Mouse (Mus musculus) hindbrain, embryonic 12.5 days (tissue): Measurements from ENCODE around the gene Mxi1. TPM values are rescaled to one million over a fixed set of nuclear protein-coding genes. Genes with fewer than 3 reads are reported as not detected.
A peak's percentile ranks its signal among the peaks of the same experiment; 100 is the strongest.

Source experiments
- ATAC-seq: fragments of 200-750 bp; cut with Nextera tagmentation; 2 replicates; pipeline ENCODE4 v1.8.0; 2017; ENCODE audit warnings: moderate TSS enrichment; ENCODE audit not compliant: low FRiP score
- H3K27ac ChIP-seq: fragments of 300-500 bp; sonication (generic); 2 replicates; pipeline ENCODE4 v1.5.1; 2016; ENCODE audit warnings: mild to moderate bottlenecking
- H3K27me3 ChIP-seq: fragments of 300-500 bp; sonication (generic); 2 replicates; pipeline ENCODE4 v1.6.1; 2016; ENCODE audit warnings: mild to moderate bottlenecking
- H3K36me3 ChIP-seq: fragments of 300-500 bp; sonication (generic); 2 replicates; pipeline ENCODE4 v1.6.1; 2016; ENCODE audit warnings: mild to moderate bottlenecking
- H3K4me1 ChIP-seq: fragments of 300-500 bp; sonication (generic); 2 replicates; pipeline ENCODE4 v1.6.1; 2016
- H3K4me2 ChIP-seq: fragments of 300-500 bp; sonication (generic); replicated peaks from 2 replicates; pipeline ENCODE4 v1.6.1; 2016; ENCODE audit warnings: mild to moderate bottlenecking
- H3K4me3 ChIP-seq: fragments of 300-500 bp; sonication (generic); 2 replicates; pipeline ENCODE4 v1.5.1; 2016; ENCODE audit warnings: mild to moderate bottlenecking
- H3K9ac ChIP-seq: fragments of 300-500 bp; sonication (generic); 2 replicates; pipeline ENCODE4 v1.6.1; 2016; ENCODE audit warnings: mild to moderate bottlenecking, moderate library complexity
- H3K9me3 ChIP-seq: fragments of 300-500 bp; sonication (generic); replicated peaks from 2 replicates; pipeline ENCODE4 v1.6.1; 2016; ENCODE audit warnings: mild to moderate bottlenecking
- WGBS: fragments of 180-500 bp; shearing (Covaris S2); methylation state at CpG from one replicate; pipeline ENCODE4 v1.1.7; 2016; 5-methylcytosine and 5-hydroxymethylcytosine counted together
- polyA plus RNA-seq: library from polyadenylated mRNA; unstranded; fragments of >200 nt; fragmentation: Nextera tagmentation; extraction: Ambion mirVana; gene quantifications from 2 replicates; pipeline ENCODE4 v1.2.1, GENCODE M21; 2016

The Mxi1 gene
- polyA plus RNA-seq: 76.2 and 78.4 TPM in 2 replicates

DNA sequence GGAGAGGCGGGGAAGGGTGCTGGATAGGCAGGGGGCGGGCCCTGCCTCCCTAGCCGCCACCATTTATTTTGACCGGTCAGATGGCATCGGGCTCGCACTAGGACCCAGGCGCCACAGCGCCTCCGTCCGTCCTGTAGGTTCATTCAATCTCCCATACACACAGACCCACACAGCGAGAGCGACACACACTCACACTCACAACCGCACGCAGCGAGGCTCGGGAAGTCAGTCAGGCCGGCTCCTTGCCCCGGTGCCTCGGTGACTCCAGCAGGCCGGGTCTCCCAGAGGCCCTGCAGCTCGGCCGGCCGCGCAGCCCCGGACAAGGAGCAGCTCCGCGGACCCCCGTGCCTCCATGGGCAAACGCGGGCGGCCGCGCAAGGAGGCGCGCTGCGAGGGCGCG is at the start of gene Mxi1:
Gene Mxi1, plus strand, starts transcription at position 171 of the 400 bp plus-strand sequence.
- no peaks in the 10 kb centered on the region for H3K27me3 ChIP-seq
- H3K4me3 ChIP-seq: peak within 1 kb of the TSS; percentile 95
- no peaks in the 10 kb centered on the region for H3K36me3 ChIP-seq
- peaks cover 24% of the 10 kb centered on the region for H3K4me1 ChIP-seq
- H3K9ac ChIP-seq: peak within 1 kb of the TSS; percentile 80
- H3K4me2 ChIP-seq: peak within 1 kb of the TSS; percentile 89
- ATAC-seq: peak; percentile 70
- H3K9me3 ChIP-seq: no peaks in the 10 kb centered on the region
- H3K27ac ChIP-seq: peak within 1 kb of the TSS; percentile 97
- under 1% methylated on average over 38 of the region's 38 CpGs for WGBS

DNA sequence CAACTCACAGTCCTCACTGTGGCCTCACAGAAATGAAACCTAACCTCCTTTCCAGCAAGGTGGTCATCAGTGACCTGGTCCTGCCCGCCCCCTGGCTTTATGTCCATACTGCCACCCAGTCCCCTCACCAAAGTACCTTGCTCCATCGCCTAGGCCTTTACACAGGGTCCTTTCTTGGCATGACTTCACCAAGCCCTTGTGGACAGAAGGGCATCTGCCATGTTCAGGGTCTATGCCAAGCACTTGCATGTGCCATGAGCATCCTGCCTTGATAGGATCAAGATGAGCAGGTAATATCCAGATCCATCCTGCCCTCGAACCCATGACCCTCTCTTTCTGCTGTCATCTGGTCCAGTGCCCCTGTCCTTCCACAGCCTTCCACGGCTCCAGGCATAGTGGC is 49.5 kb upstream of the Mxi1 start:
- no peaks in the 10 kb centered on the region for H3K27me3 ChIP-seq
- 85% methylated on average over 4 of the region's 4 CpGs for WGBS
- H3K36me3 ChIP-seq: no peaks in the 10 kb centered on the region
- H3K4me1 ChIP-seq: peaks cover 13% of the 10 kb centered on the region; the same call in 1 of the 2 replicates
- H3K27ac ChIP-seq: no peak overlapping the region
- no peak overlapping the region for H3K4me3 ChIP-seq
- 0 out of 2 replicates have a peak, but pooled peaks cover 3% of the 10 kb centered on the region for H3K9me3 ChIP-seq
- no peak overlapping the region for H3K4me2 ChIP-seq
- H3K9ac ChIP-seq: no peak overlapping the region
- ATAC-seq: no peak

- no peak for ATAC-seq
- H3K9me3 ChIP-seq: no peaks in the 10 kb centered on the region
- WGBS: 84% methylated on average over 7 of the region's 7 CpGs
- no peaks in the 10 kb centered on the region for H3K27me3 ChIP-seq
- H3K4me3 ChIP-seq: no peak overlapping the region
- no peak overlapping the region for H3K27ac ChIP-seq
- H3K36me3 ChIP-seq: no peaks in the 10 kb centered on the region
- no peak overlapping the region for H3K9ac ChIP-seq
- H3K4me1 ChIP-seq: peaks cover 13% of the 10 kb centered on the region; the same call in 1 of the 2 replicates
- no peak overlapping the region for H3K4me2 ChIP-seq
Measured at GRCm38 (mm10) chr19:53262061-53262460, 48.3 kb upstream of the Mxi1 start.

- ATAC-seq: no peak
- no peaks in the 10 kb centered on the region for H3K36me3 ChIP-seq
- H3K4me3 ChIP-seq: no peak overlapping the region
- no peak overlapping the region for H3K9ac ChIP-seq
- 32% methylated on average over 22 of the region's 23 CpGs for WGBS
- no peaks in the 10 kb centered on the region for H3K27me3 ChIP-seq
- peak overlapping the region; percentile 20; the same call in 1 of the 2 replicates for H3K4me2 ChIP-seq
- H3K27ac ChIP-seq: no peak overlapping the region
- H3K9me3 ChIP-seq: no peaks in the 10 kb centered on the region
- peaks cover 13% of the 10 kb centered on the region; the same call in 1 of the 2 replicates for H3K4me1 ChIP-seq
Measured at GRCm38 (mm10) chr19:53263859-53264733, 46.2 kb upstream of the Mxi1 start.

- H3K36me3 ChIP-seq: no peaks in the 10 kb centered on the region
- no peaks in the 10 kb centered on the region for H3K27me3 ChIP-seq
- peak; percentile 49; the same call in 1 of the 2 replicates for ATAC-seq
- H3K4me1 ChIP-seq: peaks cover 9% of the 10 kb centered on the region; the same call in 1 of the 2 replicates
- H3K9ac ChIP-seq: no peak overlapping the region
- 53% methylated on average over 12 of the region's 12 CpGs for WGBS
- no peak overlapping the region for H3K27ac ChIP-seq
- no peaks in the 10 kb centered on the region for H3K9me3 ChIP-seq
- no peak overlapping the region for H3K4me2 ChIP-seq
- H3K4me3 ChIP-seq: no peak overlapping the region
Measured at GRCm38 (mm10) chr19:53264821-53265727, 45.2 kb upstream of the Mxi1 start.

DNA sequence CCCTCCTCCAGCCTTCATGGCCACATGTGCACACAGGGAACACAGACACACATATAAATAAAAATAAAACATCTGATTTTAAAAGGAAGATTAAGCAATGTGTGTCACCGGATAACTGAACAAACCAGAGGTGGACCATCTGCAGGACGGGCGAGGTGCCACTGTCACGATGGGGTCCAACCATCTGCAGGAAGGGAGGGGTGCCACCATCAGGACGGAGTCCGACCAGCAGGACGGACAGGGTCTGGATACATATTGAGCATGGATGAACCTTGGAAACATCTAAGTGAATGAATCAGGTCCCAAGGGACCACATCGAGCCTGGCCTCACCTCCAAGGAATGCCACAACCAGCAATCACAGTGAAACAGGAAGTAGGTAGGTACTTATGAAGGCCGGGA is 43.0 kb upstream of the Mxi1 start:
- 94% methylated on average over 9 of the region's 9 CpGs for WGBS
- no peak overlapping the region for H3K27ac ChIP-seq
- no peak overlapping the region for H3K4me3 ChIP-seq
- peaks cover 9% of the 10 kb centered on the region; the same call in 1 of the 2 replicates for H3K4me1 ChIP-seq
- H3K27me3 ChIP-seq: no peaks in the 10 kb centered on the region
- no peaks in the 10 kb centered on the region for H3K9me3 ChIP-seq
- H3K9ac ChIP-seq: no peak overlapping the region
- no peak overlapping the region for H3K4me2 ChIP-seq
- no peak for ATAC-seq
- H3K36me3 ChIP-seq: no peaks in the 10 kb centered on the region

DNA sequence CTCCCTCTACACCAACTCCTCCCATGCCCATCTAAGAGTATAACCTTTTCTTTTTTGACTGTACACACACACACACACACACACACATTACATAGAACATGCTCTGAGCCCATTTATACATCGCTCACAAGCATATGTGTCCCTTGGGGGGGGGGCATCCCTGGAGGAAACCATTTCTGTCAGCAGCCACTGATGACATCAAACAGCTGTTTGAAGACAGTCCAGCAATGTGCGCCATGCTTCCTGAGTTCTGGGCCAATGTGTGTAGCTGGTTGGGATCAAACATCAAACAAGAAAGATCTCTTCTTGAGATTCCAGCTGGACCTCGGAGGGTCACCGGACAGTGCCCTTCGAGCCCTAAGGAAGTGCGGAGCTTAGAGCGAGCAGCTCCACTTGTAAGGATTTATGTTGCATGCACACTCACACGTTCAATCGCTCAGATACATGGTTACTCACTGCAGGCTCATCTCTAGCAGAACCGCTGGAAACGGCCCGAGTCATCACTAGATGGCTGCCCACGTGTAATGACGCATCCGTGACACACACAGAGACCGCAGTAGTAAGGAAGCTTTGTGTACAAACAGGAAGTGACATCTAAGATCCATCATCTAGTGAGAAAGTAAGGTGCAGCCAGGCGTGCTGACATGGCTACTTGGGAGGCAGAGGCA is 37.1 kb upstream of the Mxi1 start:
- no peaks in the 10 kb centered on the region for H3K36me3 ChIP-seq
- no peaks in the 10 kb centered on the region for H3K27me3 ChIP-seq
- H3K4me1 ChIP-seq: peaks cover 4% of the 10 kb centered on the region; the same call in 1 of the 2 replicates
- ATAC-seq: no peak
- 91% methylated on average over 17 of the region's 17 CpGs for WGBS
- H3K9me3 ChIP-seq: no peaks in the 10 kb centered on the region
- no peak overlapping the region for H3K27ac ChIP-seq
- no peak overlapping the region for H3K4me3 ChIP-seq
- no peak overlapping the region for H3K9ac ChIP-seq
- no peak overlapping the region for H3K4me2 ChIP-seq

DNA sequence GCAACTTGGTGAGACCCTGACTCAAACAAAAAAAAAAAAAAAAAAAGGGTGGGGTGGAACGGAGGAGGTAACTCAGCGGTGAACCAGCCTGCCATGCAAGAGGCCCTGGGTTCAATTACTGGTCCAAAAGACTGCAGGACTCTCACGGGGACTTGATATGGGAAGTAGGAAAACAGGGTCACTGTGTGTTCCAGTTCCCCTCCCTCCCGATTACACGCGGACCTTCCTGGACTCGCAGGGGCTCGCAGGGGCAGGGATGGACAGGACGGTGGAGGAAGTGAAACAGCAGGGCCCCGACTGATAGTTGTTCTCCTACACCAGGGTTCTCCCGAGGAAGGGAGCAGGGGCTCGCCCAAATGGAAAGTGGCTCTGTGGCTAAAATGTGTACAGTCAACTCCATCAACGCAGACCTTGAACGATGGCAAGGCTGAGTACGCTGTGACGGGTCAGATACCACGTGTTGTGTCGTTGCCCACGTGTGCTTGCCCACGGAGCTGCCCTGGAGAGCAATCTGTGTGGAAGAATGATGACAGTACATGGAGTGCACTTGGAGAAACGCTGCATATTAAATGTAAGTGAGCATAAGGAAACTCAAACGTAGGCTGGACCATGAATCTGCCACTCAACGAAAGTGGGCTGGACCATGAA is 36.4 kb upstream of the Mxi1 start:
- Histone ChIP-seq H3K4me3 (no peak overlapping the region), H3K9me3 (no peaks in the 10 kb centered on the region), H3K36me3 (no peaks in the 10 kb centered on the region), H3K27me3 (no peaks in the 10 kb centered on the region), H3K27ac (no peak overlapping the region), H3K4me1 (peaks cover 4% of the 10 kb centered on the region; the same call in 1 of the 2 replicates), H3K4me2 (no peak overlapping the region), H3K9ac (no peak overlapping the region)
- ATAC-seq: no peak
- WGBS: 88% methylated on average over 23 of the region's 23 CpGs

GRCm38 (mm10) chr19:53275204-53275603 is 35.1 kb upstream of the Mxi1 start:
- WGBS: 45% methylated on average over 3 of the region's 3 CpGs
- Histone ChIP-seq H3K4me1 (peaks cover 4% of the 10 kb centered on the region; the same call in 1 of the 2 replicates), H3K27me3 (no peaks in the 10 kb centered on the region), H3K9me3 (no peaks in the 10 kb centered on the region), H3K27ac (no peak overlapping the region), H3K4me3 (no peak overlapping the region), H3K36me3 (no peaks in the 10 kb centered on the region), H3K4me2 (no peak overlapping the region), H3K9ac (no peak overlapping the region)
- ATAC-seq: no peak

DNA sequence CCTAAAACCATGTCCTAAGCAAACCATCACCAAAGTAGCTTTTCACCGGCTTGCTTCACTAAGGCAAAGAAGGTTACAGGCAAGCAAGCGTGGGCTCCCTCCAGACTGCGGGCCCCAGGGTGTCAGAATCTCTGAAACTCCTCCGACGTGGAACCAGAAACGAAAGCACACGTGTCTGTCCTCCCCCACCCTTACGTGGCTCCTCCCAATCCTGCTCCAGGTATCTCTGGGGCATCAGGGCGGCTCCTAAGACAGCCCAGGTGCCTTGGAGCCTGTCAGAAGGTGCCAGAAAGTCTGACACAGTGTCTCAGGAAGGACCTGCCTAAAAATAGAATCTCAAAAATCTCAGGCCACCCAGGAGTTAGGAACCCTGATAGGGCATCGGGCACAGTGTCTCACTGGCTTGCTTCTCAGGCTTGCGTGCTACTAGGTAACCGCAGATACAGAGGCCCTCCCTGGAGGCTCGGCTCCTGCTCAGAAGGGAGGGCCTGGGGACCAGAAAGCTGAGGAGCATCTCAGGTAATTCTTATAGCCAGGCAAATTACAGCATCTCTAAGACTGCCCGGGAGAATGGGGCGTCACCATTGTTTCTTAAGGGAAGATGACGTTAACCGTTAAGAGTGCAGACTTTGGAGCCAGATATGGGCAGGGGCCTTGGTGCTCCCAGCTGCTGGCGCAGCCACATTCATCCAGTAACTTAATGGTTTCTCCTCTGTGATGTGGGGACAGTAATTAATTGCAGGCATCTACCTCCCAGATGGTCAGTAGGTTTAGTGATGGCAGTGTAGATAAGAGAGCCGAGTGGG is 33.2 kb upstream of the Mxi1 start:
- H3K4me3 ChIP-seq: no peak overlapping the region
- H3K4me1 ChIP-seq: peaks cover 6% of the 10 kb centered on the region
- H3K27me3 ChIP-seq: peaks cover 2% of the 10 kb centered on the region; the same call in 1 of the 2 replicates
- WGBS: 74% methylated on average over 19 of the region's 19 CpGs
- H3K36me3 ChIP-seq: no peaks in the 10 kb centered on the region
- no peaks in the 10 kb centered on the region for H3K9me3 ChIP-seq
- H3K9ac ChIP-seq: no peak overlapping the region
- 0 out of 2 replicates have a peak overlapping the region, but pooled peaks have one; percentile 3 for H3K27ac ChIP-seq
- no peak overlapping the region for H3K4me2 ChIP-seq
- ATAC-seq: no peak
